Mouse (Mus musculus) G1E (cell line): ENCODE data around the gene Clic5. TPM values are rescaled to one million over a fixed set of nuclear protein-coding genes. Genes with fewer than 3 reads are reported as not detected.

Experiments
- ATAC-seq: 2 replicates; pipeline ENCODE4 v1.8.0; 2016; ENCODE audit warnings: mild to moderate bottlenecking; ENCODE audit not compliant: insufficient number of reproducible peaks, poor library complexity, low FRiP score, severe bottlenecking; ENCODE audit errors: extremely low read depth
- DNase-seq: peaks from one replicate; pipeline ENCODE4 v3.0.0; 2012; ENCODE audit warnings: low spot score
- H3K27me3 ChIP-seq: 2 replicates; pipeline ENCODE4 v1.6.1; 2012; ENCODE audit warnings: mild to moderate bottlenecking, low read length, inconsistent platforms; ENCODE audit not compliant: insufficient read depth
- H3K36me3 ChIP-seq: replicated peaks from 2 replicates; pipeline ENCODE3; 2012; ENCODE audit warnings: mild to moderate bottlenecking, inconsistent platforms
- H3K4me1 ChIP-seq: 2 replicates; pipeline ENCODE4 v1.6.1; 2012; ENCODE audit warnings: low read depth, low read length, inconsistent platforms, mixed read lengths; ENCODE audit not compliant: insufficient read depth
- H3K4me3 ChIP-seq: 2 replicates; pipeline ENCODE4 v1.5.1; 2012; ENCODE audit warnings: low read depth, mild to moderate bottlenecking, inconsistent platforms, low read length, moderate library complexity, mixed read lengths
- H3K9me3 ChIP-seq: replicated peaks from 2 replicates; pipeline ENCODE4 v1.6.1; 2012; ENCODE audit warnings: inconsistent platforms
- CTCF ChIP-seq: IDR thresholded peaks from 2 replicates; pipeline ENCODE4 v1.5.1; 2012; ENCODE audit warnings: low read depth, low read length, inconsistent platforms, mixed read lengths
- GATA1 ChIP-seq: IDR thresholded peaks from 2 replicates; pipeline ENCODE4 v1.6.1; 2012; ENCODE audit warnings: borderline replicate concordance, low read length, inconsistent platforms, mixed read lengths
- GATA2 ChIP-seq: IDR thresholded peaks from 2 replicates; pipeline ENCODE4 v1.6.1; 2012; ENCODE audit warnings: low read depth, low read length, inconsistent platforms, borderline replicate concordance
- POLR2AphosphoS5 ChIP-seq: IDR thresholded peaks from 2 replicates; pipeline ENCODE4 v1.6.1; 2012; ENCODE audit warnings: low read depth, low read length, inconsistent platforms; ENCODE audit not compliant: insufficient replicate concordance
- TAL1 ChIP-seq: conservative IDR thresholded peaks from 2 replicates; pipeline ENCODE4 v1.6.1; 2012; ENCODE audit warnings: low read depth, low read length, inconsistent platforms, mixed read lengths
- polyA plus RNA-seq: library from polyadenylated mRNA; stranded (reverse); fragments of >175 nt; gene quantifications from 2 replicates; pipeline ENCODE4 v1.2.3, GENCODE M21; 2012
- total RNA-seq, 2 experiments: library from RNA; stranded (forward) in 1 of 2; stranded (reverse) in 1 of 2; fragments of 200-1000 nt in 1 of 2; fragments of >200 nt in 1 of 2; fragmentation: Nextera tagmentation in 1 of 2; gene quantifications; 2 replicates each; pipeline ENCODE4 v1.2.3; 2014 to 2017

Clic5 gene
- total and polyA plus RNA-seq, 3 experiments, result 0.27 TPM; not detected in 2

DNA sequence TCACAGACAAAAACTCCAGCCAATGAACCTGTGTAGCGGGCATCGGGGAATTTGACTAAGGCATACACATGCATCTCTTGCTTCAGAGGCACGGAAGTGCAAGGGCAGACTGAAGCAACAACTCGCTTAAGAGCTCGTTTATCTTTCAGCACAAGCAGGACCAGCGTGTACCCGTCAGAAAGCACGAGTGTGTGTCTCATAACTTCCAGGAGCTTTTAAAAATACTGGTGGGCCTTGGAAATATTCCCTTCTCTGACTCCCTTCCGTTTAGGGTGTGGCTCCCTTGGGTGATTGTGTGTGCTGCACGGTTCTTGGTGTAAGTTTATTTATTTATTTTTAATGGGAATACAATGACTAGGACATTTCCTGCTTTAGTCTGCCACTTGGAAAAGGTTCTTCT is 41.7 kb downstream of the Clic5 start:
- Histone ChIP-seq H3K36me3 (no peaks in the 10 kb centered on the region), H3K9me3 (peaks cover 42% of the 10 kb centered on the region), H3K27me3 (no peaks in the 10 kb centered on the region), H3K4me1 (no peaks in the 10 kb centered on the region), H3K4me3 (no peak overlapping the region)
- ATAC-seq (no peak), DNase-seq (no peak)
- TF ChIP-seq CTCF (no peak), TAL1 (no peak), GATA2 (no peak), POLR2AphosphoS5 (no peak), GATA1 (no peak)

DNA sequence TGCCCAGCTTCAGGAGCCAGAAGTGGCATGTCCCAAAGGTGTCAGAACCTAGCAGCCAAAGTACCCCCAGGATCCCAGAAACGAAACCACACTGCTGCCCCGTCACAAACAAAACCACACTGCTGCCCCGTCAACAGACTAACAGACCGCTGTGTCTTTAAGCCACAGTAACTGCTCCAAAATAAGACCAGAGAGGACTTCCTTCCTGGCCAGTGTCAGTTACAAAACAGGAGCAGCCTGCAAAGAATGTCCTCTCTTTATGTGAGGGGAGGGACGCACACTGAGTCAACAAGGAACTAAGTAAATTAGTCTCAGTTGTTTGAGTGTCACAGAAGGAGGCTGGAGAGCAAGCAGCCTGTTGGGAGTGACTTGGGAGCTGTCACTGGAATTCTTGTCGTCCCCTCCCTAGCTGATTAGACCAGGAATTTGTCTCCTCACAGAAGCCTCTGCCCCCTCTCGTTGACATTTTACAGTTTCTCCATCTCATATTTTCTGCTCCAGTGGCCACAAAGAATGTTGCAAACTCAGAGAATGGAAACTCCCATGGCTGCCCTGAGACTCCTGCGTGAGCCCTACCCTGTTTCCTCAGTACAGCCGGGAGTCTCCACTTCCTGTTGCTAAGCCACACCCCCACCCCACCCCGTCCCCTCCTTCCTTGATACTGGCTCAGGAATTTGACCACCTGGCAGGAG is 50.8 kb downstream of the Clic5 start:
- Histone ChIP-seq H3K27me3 (no peaks in the 10 kb centered on the region), H3K4me3 (no peak overlapping the region), H3K4me1 (no peaks in the 10 kb centered on the region), H3K9me3 (peaks cover 68% of the 10 kb centered on the region), H3K36me3 (no peaks in the 10 kb centered on the region)
- ATAC-seq (no peak), DNase-seq (no peak)
- TF ChIP-seq POLR2AphosphoS5 (no peak), GATA1 (no peak), GATA2 (no peak), TAL1 (no peak), CTCF (no peak)

- TF ChIP-seq TAL1 (no peak), CTCF (no peak), POLR2AphosphoS5 (no peak), GATA1 (no peak), GATA2 (no peak)
- ATAC-seq (no peak), DNase-seq (no peak)
- H3K4me1 ChIP-seq, result no peaks in the 10 kb centered on the region
- H3K27me3 ChIP-seq, result no peaks in the 10 kb centered on the region
- peaks cover 76% of the 10 kb centered on the region for H3K9me3 ChIP-seq
- H3K36me3 ChIP-seq, result no peaks in the 10 kb centered on the region
- no peak overlapping the region for H3K4me3 ChIP-seq
Observed at GRCm38 (mm10) chr17:44240742-44241141, 52.4 kb downstream of the Clic5 start.

DNA sequence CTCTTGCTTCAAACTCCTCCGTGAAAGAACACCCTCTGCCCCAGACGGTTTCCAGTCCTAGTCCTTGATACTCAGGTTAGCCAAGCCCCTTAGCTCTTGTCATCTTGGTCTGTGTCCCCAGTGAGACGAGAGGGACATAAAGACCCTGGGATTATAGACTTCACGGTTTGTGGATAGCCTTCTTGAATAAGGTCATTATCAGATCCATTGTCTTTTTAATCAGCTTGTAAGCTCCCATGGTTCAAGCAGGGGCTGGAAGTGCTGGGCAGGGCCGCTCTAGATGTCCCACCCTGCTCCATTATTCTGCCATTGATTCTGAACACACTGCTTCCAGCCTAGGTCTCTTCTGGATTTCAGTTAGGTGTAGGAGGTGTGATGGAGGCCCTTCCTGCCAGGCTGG is 55.7 kb downstream of the Clic5 start:
- Histone ChIP-seq H3K36me3 (no peaks in the 10 kb centered on the region), H3K9me3 (peaks cover 73% of the 10 kb centered on the region), H3K4me1 (no peaks in the 10 kb centered on the region), H3K27me3 (no peaks in the 10 kb centered on the region), H3K4me3 (no peak overlapping the region)
- DNase-seq (no peak), ATAC-seq (no peak)
- TF ChIP-seq CTCF (no peak), TAL1 (no peak)

DNA sequence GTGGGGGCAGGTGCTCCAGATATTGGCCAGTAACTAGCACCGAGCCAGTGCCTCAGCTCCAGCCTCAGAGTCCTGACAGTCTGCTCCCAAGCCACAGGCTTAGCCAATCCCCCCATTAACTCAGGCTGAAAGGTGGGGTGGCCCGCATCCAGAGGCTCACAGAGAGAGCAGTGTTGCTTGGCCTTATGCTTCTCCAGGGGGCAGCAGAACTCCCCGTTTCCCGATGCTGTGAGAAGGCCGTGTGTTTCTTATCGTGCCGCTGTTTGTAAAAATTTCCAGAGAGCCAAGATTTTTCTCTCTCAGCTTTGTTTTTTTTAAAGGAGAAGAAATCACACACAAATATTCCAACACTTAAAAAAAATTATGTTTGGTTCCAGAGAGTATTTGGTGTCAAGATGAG is 56.2 kb downstream of the Clic5 start:
- Histone ChIP-seq H3K36me3 (no peaks in the 10 kb centered on the region), H3K27me3 (no peaks in the 10 kb centered on the region), H3K4me3 (no peak overlapping the region), H3K4me1 (no peaks in the 10 kb centered on the region), H3K9me3 (peaks cover 74% of the 10 kb centered on the region)
- DNase-seq (no peak), ATAC-seq (no peak)
- TF ChIP-seq POLR2AphosphoS5 (no peak), GATA2 (no peak), GATA1 (no peak)

- H3K4me3 ChIP-seq, result no peak overlapping the region
- H3K4me1 ChIP-seq, result no peaks in the 10 kb centered on the region
- no peaks in the 10 kb centered on the region for H3K36me3 ChIP-seq
- no peaks in the 10 kb centered on the region for H3K27me3 ChIP-seq
- no peak for TF ChIP-seq TAL1
- peaks cover 76% of the 10 kb centered on the region for H3K9me3 ChIP-seq
- ATAC-seq (no peak), DNase-seq (no peak)
Observed at GRCm38 (mm10) chr17:44246153-44246700, 57.8 kb downstream of the Clic5 start.

- no peaks in the 10 kb centered on the region for H3K36me3 ChIP-seq
- H3K27me3 ChIP-seq, result no peaks in the 10 kb centered on the region
- no peak for ATAC-seq
Observed at GRCm38 (mm10) chr17:44249544-44249943, 61.2 kb downstream of the Clic5 start.

More at GRCm38 (mm10) chr17:44249544-44249943, 61.2 kb downstream of the Clic5 start:
- Histone ChIP-seq H3K9me3 (peaks cover 74% of the 10 kb centered on the region), H3K4me1 (no peaks in the 10 kb centered on the region), H3K4me3 (no peak overlapping the region)
- TF ChIP-seq TAL1 (no peak), GATA2 (no peak), CTCF (no peak), POLR2AphosphoS5 (no peak), GATA1 (no peak)
- no peak for DNase-seq
